Mouse (Mus musculus) midbrain, embryonic 14.5 days (tissue): ENCODE data around the gene Akr1c18. TPM values are rescaled to one million over a fixed set of nuclear protein-coding genes. Genes with fewer than 3 reads are reported as not detected.
A peak's percentile ranks its signal among the peaks of the same experiment; 100 is the strongest.
"Not testable (repeated sequence)": the region's sequence is repeated elsewhere in the genome, so short reads cannot be mapped to it uniquely, and the experiment has no call there.

ENCODE experiments used
- ATAC-seq: fragments of 200-750 bp; cut with Nextera tagmentation; 2 replicates; pipeline ENCODE4 v1.8.0; 2017; ENCODE audit warnings: moderate number of reproducible peaks, moderate library complexity; ENCODE audit not compliant: low FRiP score, low TSS enrichment
- DNase-seq: peaks from one replicate; pipeline ENCODE4 v3.0.0-alpha.2; 2015
- H3K27ac ChIP-seq: fragments of 300-500 bp; sonication (generic); replicated peaks from 2 replicates; pipeline ENCODE4 v1.5.1; 2014; ENCODE audit warnings: mild to moderate bottlenecking, low read depth, low read length, moderate library complexity
- H3K27me3 ChIP-seq: fragments of 300-500 bp; sonication (generic); 2 replicates; pipeline ENCODE4 v1.6.1; 2014; ENCODE audit warnings: low read length, control low read depth, mixed read lengths; ENCODE audit not compliant: control insufficient read depth, insufficient read depth
- H3K36me3 ChIP-seq: fragments of 300-500 bp; sonication (generic); 2 replicates; pipeline ENCODE4 v1.6.1; 2014; ENCODE audit warnings: low read length, control low read depth; ENCODE audit not compliant: control insufficient read depth, insufficient read depth
- H3K4me1 ChIP-seq: fragments of 300-500 bp; sonication (generic); 2 replicates; pipeline ENCODE4 v1.6.1; 2014; ENCODE audit warnings: mild to moderate bottlenecking, antibody characterized with exemption, low read length, control low read depth; ENCODE audit not compliant: control insufficient read depth, insufficient read depth
- H3K4me2 ChIP-seq: fragments of 300-500 bp; sonication (generic); 2 replicates; pipeline ENCODE4 v1.6.1; 2014; ENCODE audit warnings: mild to moderate bottlenecking, low read length, moderate library complexity
- H3K4me3 ChIP-seq: fragments of 300-500 bp; sonication (generic); replicated peaks from 2 replicates; pipeline ENCODE4 v1.5.1; 2014; ENCODE audit warnings: low read depth, low read length
- H3K9ac ChIP-seq: fragments of 300-500 bp; sonication (generic); replicated peaks from 2 replicates; pipeline ENCODE4 v1.6.1; 2014; ENCODE audit warnings: mild to moderate bottlenecking, low read length, moderate library complexity
- H3K9me3 ChIP-seq: fragments of 300-500 bp; sonication (generic); 2 replicates; pipeline ENCODE4 v1.6.1; 2016; ENCODE audit warnings: low read length, control low read depth, mixed read lengths; ENCODE audit not compliant: control insufficient read depth
- WGBS: fragments of 180-500 bp; shearing (Covaris S2); extraction: QIAGEN DNeasy Blood & Tissue Kit; methylation state at CpG from one replicate; pipeline ENCODE4 v1.1.7; 2014; 5-methylcytosine and 5-hydroxymethylcytosine counted together
- polyA plus RNA-seq: library from polyadenylated mRNA; unstranded; fragments of >200 nt; fragmentation: Nextera tagmentation; extraction: Ambion mirVana; gene quantifications from 2 replicates; pipeline ENCODE4 v1.2.1, GENCODE M21; 2014

Gene Akr1c18
- polyA plus RNA-seq, 1 experiment from 2014 or later: not detected

DNA sequence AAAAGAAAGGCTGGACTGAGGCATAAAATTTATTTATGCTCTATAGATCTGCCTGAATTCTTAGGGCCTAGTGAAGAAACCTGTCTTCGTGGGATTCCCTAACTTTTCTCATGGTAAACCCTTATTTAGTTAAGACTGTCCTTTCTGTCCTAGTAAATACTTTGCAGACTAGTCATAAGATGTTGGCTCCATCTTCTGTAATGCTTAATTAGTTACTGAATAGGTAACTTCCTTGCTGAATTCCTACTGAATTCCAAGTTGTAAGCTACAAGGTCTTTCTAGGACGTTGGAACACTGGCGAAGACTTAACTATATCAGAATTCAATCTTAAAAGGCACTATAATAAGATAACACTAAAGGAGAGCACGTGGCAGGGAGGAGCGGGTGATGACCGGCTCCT is 26.0 kb downstream of the Akr1c18 start:
- ATAC-seq, H3K9me3 ChIP-seq, H3K9ac ChIP-seq, H3K4me3 ChIP-seq, H3K4me1 ChIP-seq, H3K4me2 ChIP-seq, H3K36me3 ChIP-seq, H3K27ac ChIP-seq, DNase-seq, H3K27me3 ChIP-seq: not testable (repeated sequence)
- WGBS: 97% methylated on average over 6 of the region's 6 CpGs

DNA sequence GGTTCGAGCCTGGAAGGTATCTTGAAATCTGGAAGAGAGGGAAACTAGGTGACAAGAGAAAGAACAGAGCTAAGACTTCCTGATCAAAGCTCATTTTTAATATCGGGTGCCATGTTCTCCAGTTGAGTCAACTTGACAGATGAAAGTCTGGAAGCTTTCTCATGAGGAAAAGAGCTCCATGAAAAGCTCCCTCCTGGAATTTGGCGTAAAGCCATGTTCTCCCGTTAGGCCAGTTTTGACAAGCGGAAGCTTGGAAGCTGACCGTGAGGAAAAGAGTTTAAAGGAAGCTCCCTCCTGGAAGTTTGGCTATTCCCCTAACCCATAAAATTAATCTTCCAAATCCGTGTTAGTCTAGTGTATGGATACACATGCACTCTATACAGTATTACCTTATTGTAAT is 27.3 kb downstream of the Akr1c18 start:
- no peaks in the 10 kb centered on the region for H3K36me3 ChIP-seq
- no peak overlapping the region for H3K4me3 ChIP-seq
- ATAC-seq (no peak), DNase-seq (no peak)
- no peak overlapping the region for H3K9ac ChIP-seq
- H3K4me1 ChIP-seq: no peaks in the 10 kb centered on the region
- H3K9me3 ChIP-seq: no peaks in the 10 kb centered on the region
- 87% methylated on average over 7 of the region's 7 CpGs for WGBS
- H3K27me3 ChIP-seq: no peaks in the 10 kb centered on the region
- H3K27ac ChIP-seq: no peak overlapping the region
- no peak overlapping the region for H3K4me2 ChIP-seq

DNA sequence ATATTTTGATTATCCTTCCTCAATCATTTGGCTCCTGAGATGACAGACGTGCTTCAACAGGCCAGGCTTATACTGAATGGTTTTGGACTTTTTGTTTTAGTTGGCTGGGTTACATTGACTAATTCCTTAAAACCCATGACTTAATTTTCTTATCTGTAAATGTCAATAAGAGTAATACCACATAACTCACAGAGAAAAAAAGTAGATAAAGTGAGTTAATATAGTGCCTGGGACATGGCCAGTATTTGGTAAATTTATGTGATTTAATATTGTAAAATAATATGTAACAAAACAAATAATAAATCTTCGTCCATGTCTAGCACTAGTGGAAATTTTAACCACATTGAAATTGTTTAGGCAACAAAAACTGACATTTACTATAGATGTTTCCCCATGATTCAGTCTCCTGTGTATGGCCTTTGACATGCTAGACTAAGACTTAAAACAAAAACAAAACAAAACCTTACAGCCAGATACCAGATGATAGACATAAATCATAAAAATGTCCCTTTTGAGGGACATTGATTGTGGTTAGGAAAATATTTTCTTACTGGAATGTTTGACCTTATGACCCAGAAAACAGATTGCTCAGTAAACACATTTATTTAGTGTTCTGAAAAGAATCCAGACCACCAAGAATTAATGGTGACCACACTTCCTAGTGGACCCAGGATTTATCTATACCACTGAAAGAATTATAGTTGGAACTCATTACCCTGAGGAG is 31.1 kb downstream of the Akr1c18 start:
- WGBS: 81% methylated on average over 2 of the region's 2 CpGs
- Histone ChIP-seq H3K27ac (no peak overlapping the region), H3K4me3 (no peak overlapping the region), H3K4me1 (no peaks in the 10 kb centered on the region), H3K27me3 (no peaks in the 10 kb centered on the region), H3K9me3 (no peaks in the 10 kb centered on the region), H3K4me2 (no peak overlapping the region), H3K36me3 (no peaks in the 10 kb centered on the region), H3K9ac (no peak overlapping the region)
- no peak for ATAC-seq
- no peak for DNase-seq

DNA sequence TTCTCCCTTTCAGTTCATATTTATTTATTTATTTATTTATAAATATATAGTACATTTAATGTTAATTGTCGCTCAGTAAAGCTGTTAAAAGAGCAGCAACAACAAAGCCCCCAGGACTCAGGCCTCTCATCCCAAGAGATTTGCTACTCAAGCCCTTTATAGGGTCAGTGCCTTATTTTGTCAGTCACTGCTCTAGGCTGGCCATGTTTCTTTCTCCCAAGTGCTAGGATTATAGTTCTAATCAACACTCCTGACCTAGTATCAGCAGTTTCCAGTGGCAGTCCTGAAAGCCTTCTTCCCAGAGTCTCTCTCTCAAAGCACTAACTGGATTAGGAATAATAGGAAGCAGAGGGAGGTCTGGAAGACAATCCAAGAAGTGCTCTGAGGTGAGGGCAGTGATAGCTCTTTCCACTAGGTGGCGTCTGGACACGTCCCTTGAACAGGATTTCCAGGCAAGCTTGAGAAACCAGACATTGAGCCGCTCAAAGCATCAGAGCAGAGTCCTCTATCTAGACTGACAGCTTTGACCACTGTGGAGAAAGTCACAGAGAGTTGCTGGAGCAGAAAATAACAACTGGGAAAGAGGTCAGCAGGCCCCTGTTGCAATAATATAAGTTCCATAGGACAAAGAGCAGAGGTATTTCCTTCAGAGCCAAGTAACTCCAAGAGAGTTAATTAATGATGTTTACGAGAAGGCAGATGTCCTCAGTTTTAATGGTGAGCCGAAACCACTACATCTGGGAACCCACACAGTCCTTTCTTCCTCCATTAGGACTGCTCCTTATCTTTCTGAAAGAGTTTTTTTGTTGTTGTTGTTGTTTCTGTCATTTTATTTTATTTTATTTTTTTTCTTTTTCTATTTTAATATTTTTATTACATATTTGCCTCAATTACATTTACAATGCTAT is 39.9 kb downstream of the Akr1c18 start:
- H3K27ac ChIP-seq: no peak overlapping the region
- H3K9ac ChIP-seq: no peak overlapping the region
- no peaks in the 10 kb centered on the region for H3K4me1 ChIP-seq
- ATAC-seq: peak; percentile 86
- no peak overlapping the region for H3K4me2 ChIP-seq
- 32% methylated on average over 6 of the region's 6 CpGs for WGBS
- peak; percentile 90 for DNase-seq
- H3K27me3 ChIP-seq: no peaks in the 10 kb centered on the region
- no peaks in the 10 kb centered on the region for H3K36me3 ChIP-seq
- no peak overlapping the region for H3K4me3 ChIP-seq
- no peaks in the 10 kb centered on the region for H3K9me3 ChIP-seq

DNA sequence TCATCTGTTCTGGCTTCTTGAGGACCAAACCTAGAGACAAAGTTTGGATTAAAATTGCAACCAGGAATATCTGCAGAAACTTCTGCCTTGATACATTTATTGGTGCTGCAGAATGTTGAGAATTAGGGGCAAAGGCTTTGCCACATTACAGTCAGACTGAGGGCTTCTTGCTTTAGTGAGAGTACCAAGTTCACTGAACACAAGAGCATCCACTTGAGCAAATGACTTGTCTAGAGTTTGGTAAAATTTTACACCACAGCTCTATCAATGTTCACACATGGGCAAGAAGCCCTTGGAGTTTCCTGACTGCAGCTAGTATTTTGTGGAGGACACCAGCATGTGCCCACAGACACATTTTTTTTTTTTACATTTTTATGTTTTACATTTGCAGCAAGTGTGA is 47.7 kb downstream of the Akr1c18 start:
- DNase-seq: no peak
- no peaks in the 10 kb centered on the region for H3K4me1 ChIP-seq
- no peak overlapping the region for H3K9ac ChIP-seq
- no peaks in the 10 kb centered on the region for H3K27me3 ChIP-seq
- no peaks in the 10 kb centered on the region for H3K9me3 ChIP-seq
- H3K4me2 ChIP-seq: no peak overlapping the region
- no peaks in the 10 kb centered on the region for H3K36me3 ChIP-seq
- no peak overlapping the region for H3K4me3 ChIP-seq
- ATAC-seq: no peak
- H3K27ac ChIP-seq: no peak overlapping the region

DNA sequence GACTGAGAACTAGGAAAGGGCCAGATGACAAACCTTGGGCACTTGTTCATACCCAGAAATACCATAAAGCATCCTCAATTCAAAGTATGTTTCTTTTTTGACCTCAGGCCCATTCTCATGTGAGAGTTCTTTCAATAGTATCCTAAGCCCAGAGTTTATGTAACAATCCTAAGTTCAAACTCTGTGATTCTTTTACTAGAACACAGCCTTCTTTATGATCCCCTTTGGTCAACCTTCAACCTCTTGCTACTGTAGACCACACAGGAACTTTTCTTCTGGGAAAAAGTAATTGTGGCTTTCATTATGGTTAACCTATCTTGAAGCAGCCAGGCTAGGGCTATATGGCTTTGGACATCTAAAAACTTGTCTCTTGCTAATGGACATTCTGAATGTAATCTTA is 48.8 kb downstream of the Akr1c18 start:
- Histone ChIP-seq H3K4me3 (no peak overlapping the region), H3K27ac (no peak overlapping the region), H3K9me3 (no peaks in the 10 kb centered on the region), H3K36me3 (no peaks in the 10 kb centered on the region), H3K4me2 (no peak overlapping the region), H3K27me3 (no peaks in the 10 kb centered on the region), H3K9ac (no peak overlapping the region), H3K4me1 (no peaks in the 10 kb centered on the region)
- DNase-seq: no peak
- ATAC-seq: no peak

Other genes starting within 250 kb of the Akr1c18 start
- 5.0 and 8.5 TPM in 2 replicates for gene Net1, start 232.4 kb downstream of the Akr1c18 start, polyA plus RNA-seq
- gene Tubal3, start 232.4 kb downstream of the Akr1c18 start, polyA plus RNA-seq: not detected in 2 replicates
- gene Ucn3, start 205.3 kb downstream of the Akr1c18 start, polyA plus RNA-seq: 0.15 TPM in 1 of 2 replicates, not detected in the other
- gene Akr1c14, start 101.6 kb downstream of the Akr1c18 start, polyA plus RNA-seq: 0.27 and 0.89 TPM in 2 replicates
- 1.0 and 1.2 TPM in 2 replicates for gene Akr1c13, start 40.5 kb upstream of the Akr1c18 start, polyA plus RNA-seq
- gene Akr1c19, start 78.0 kb upstream of the Akr1c18 start, polyA plus RNA-seq: 4.6 and 8.5 TPM in 2 replicates
- gene Akr1c12, start 128.8 kb upstream of the Akr1c18 start, polyA plus RNA-seq: not detected in 2 replicates